Mouse (Mus musculus) ES-E14 (cell line): ENCODE results near the gene Theg.

ENCODE experiments used
- HCFC1 ChIP-seq: IDR thresholded peaks from 2 replicates; pipeline ENCODE4 v1.6.1; 2012; ENCODE audit warnings: low read length, inconsistent platforms, borderline replicate concordance; ENCODE audit not compliant: insufficient read depth
- MAFK ChIP-seq: IDR thresholded peaks from 2 replicates; pipeline ENCODE4 v1.6.1; 2014; ENCODE audit warnings: mild to moderate bottlenecking, low read depth, low read length, inconsistent platforms; ENCODE audit not compliant: insufficient read depth
- ZC3H11A ChIP-seq: IDR thresholded peaks from 2 replicates; pipeline ENCODE4 v1.6.1; 2012; ENCODE audit warnings: low read depth, mild to moderate bottlenecking, inconsistent platforms, low read length, borderline replicate concordance

- no peak for TF ChIP-seq ZC3H11A
- no peak for TF ChIP-seq MAFK
- no peak for TF ChIP-seq HCFC1
Observed at GRCm38 (mm10) chr10:79535431-79535830, 51.7 kb downstream of the Theg start.
